Mouse (Mus musculus): ENCODE measurements around the gene Clrn3. TPM values are rescaled to one million over a fixed set of nuclear protein-coding genes. Genes with fewer than 3 reads are reported as not detected.

Gene Clrn3
- total RNA-seq (2014; fragmentation: Nextera tagmentation) (not detected in 2 replicates), total RNA-seq (2017) (not detected in 2 replicates)

- no peak for ATAC-seq (replicated peaks; ENCODE audit: low FRiP score, low TSS enrichment, poor library complexity, severe bottlenecking)
These were observed at the start of gene Clrn3 for GRCm38 (mm10) chr7:135528515-135528914. Gene Clrn3 (minus strand): TSS chr7:135528654.

GRCm38 (mm10) chr7:135576329-135576728 lies 47.9 kb upstream of the Clrn3 start:
- no peak for ATAC-seq (replicated peaks; ENCODE audit: low FRiP score, low TSS enrichment, poor library complexity, severe bottlenecking)

GRCm38 (mm10) chr7:135575319-135576069 lies 47.0 kb upstream of the Clrn3 start:
- ATAC-seq (replicated peaks; ENCODE audit: low FRiP score, low TSS enrichment, poor library complexity, severe bottlenecking), result peak; percentile 86

- ATAC-seq (replicated peaks; ENCODE audit: low FRiP score, low TSS enrichment, poor library complexity, severe bottlenecking), result no peak
These were observed 43.6 kb upstream of the Clrn3 start for GRCm38 (mm10) chr7:135571951-135572559.

GRCm38 (mm10) chr7:135571392-135571791 lies 42.9 kb upstream of the Clrn3 start:
- ATAC-seq (replicated peaks; ENCODE audit: low FRiP score, low TSS enrichment, poor library complexity, severe bottlenecking), result no peak

- no peak for ATAC-seq (replicated peaks; ENCODE audit: low FRiP score, low TSS enrichment, poor library complexity, severe bottlenecking)
These were observed 40.1 kb upstream of the Clrn3 start for GRCm38 (mm10) chr7:135568550-135568949.

- 0 out of 2 replicates have a peak, but pooled peaks have one; percentile 22 for ATAC-seq (replicated peaks; ENCODE audit: low FRiP score, low TSS enrichment, poor library complexity, severe bottlenecking)
These were observed 39.1 kb upstream of the Clrn3 start for GRCm38 (mm10) chr7:135567582-135567981.

GRCm38 (mm10) chr7:135566013-135566412 lies 37.6 kb upstream of the Clrn3 start:
- no peak for ATAC-seq (replicated peaks; ENCODE audit: low FRiP score, low TSS enrichment, poor library complexity, severe bottlenecking)

- no peak for ATAC-seq (replicated peaks; ENCODE audit: low FRiP score, low TSS enrichment, poor library complexity, severe bottlenecking)
These were observed 35.6 kb upstream of the Clrn3 start for GRCm38 (mm10) chr7:135564022-135564421.

GRCm38 (mm10) chr7:135560280-135560679 lies 31.8 kb upstream of the Clrn3 start:
- no peak for ATAC-seq (replicated peaks; ENCODE audit: low FRiP score, low TSS enrichment, poor library complexity, severe bottlenecking)

GRCm38 (mm10) chr7:135556663-135557402 lies 28.4 kb upstream of the Clrn3 start:
- ATAC-seq (replicated peaks; ENCODE audit: low FRiP score, low TSS enrichment, poor library complexity, severe bottlenecking), result no peak

GRCm38 (mm10) chr7:135553550-135553949 lies 25.1 kb upstream of the Clrn3 start:
- ATAC-seq (replicated peaks; ENCODE audit: low FRiP score, low TSS enrichment, poor library complexity, severe bottlenecking), result peak; percentile 76

- ATAC-seq (replicated peaks; ENCODE audit: low FRiP score, low TSS enrichment, poor library complexity, severe bottlenecking), result no peak
These were observed 23.1 kb upstream of the Clrn3 start for GRCm38 (mm10) chr7:135551547-135551946.

- no peak for ATAC-seq (replicated peaks; ENCODE audit: low FRiP score, low TSS enrichment, poor library complexity, severe bottlenecking)
These were observed 20.0 kb upstream of the Clrn3 start for GRCm38 (mm10) chr7:135548434-135548833.

GRCm38 (mm10) chr7:135546530-135546929 lies 18.1 kb upstream of the Clrn3 start:
- no peak for ATAC-seq (replicated peaks; ENCODE audit: low FRiP score, low TSS enrichment, poor library complexity, severe bottlenecking)

- no peak for ATAC-seq (replicated peaks; ENCODE audit: low FRiP score, low TSS enrichment, poor library complexity, severe bottlenecking)
These were observed 17.5 kb upstream of the Clrn3 start for GRCm38 (mm10) chr7:135545957-135546356.

- ATAC-seq (replicated peaks; ENCODE audit: low FRiP score, low TSS enrichment, poor library complexity, severe bottlenecking), result no peak
These were observed 15.9 kb upstream of the Clrn3 start for GRCm38 (mm10) chr7:135544321-135544720.

- ATAC-seq (replicated peaks; ENCODE audit: low FRiP score, low TSS enrichment, poor library complexity, severe bottlenecking), result no peak
These were observed 14.6 kb upstream of the Clrn3 start for GRCm38 (mm10) chr7:135543033-135543432.

- no peak for ATAC-seq (replicated peaks; ENCODE audit: low FRiP score, low TSS enrichment, poor library complexity, severe bottlenecking)
These were observed 13.8 kb upstream of the Clrn3 start for GRCm38 (mm10) chr7:135542235-135542634.

- ATAC-seq (replicated peaks; ENCODE audit: low FRiP score, low TSS enrichment, poor library complexity, severe bottlenecking), result no peak
These were observed 11.0 kb upstream of the Clrn3 start for GRCm38 (mm10) chr7:135539429-135539828.
